ENCODE assay signal across 8 mouse cellular contexts in genomic region chr16:84802217-84802616, GRCm38 (mm10). TPM values are rescaled to one million over a fixed set of nuclear protein-coding genes. Genes with fewer than 3 reads are reported as not detected.
A peak's percentile ranks its signal among the peaks of the same experiment; 100 is the strongest.
DNase-seq lines count a peak whose midpoint lies in the region; ATAC-seq and TF ChIP-seq lines count a peak whose summit lies in the region.

No protein-coding gene starts in this region.

- no peak overlapping the region for H3K4me3 ChIP-seq in MEL (ENCODE audit: control insufficient read depth in 1 of 2, insufficient read depth in 1 of 2, low read depth in 2 of 2, low read length in 2 of 2)
- no peak overlapping the region for H3K4me3 ChIP-seq in stomach, embryonic 16.5 days (replicated peaks; ENCODE audit: low read length)

- peak; percentile 15 to 22 for DNase-seq in cerebellum, postnatal 10 days
- DNase-seq in cerebellum, adult 11-12 months = no peak
- peak; percentile 87 for DNase-seq in MEL (ENCODE audit: low read depth, low spot score)
- DNase-seq in heart, adult 8-10 months (ENCODE audit: low spot score) = peak; percentile 85
- DNase-seq in kidney, postnatal 14 days = peak; percentile 80
- no peak for DNase-seq in frontal cortex, postnatal 36 days (ENCODE audit: low spot score in 2 of 2)
- no peak for DNase-seq in natural killer cell, adult 2 months (ENCODE audit: low spot score in 2 of 2)

- WGBS in stomach, embryonic 16.5 days = 42% methylated on average over 6 of the region's 6 CpGs

- H3K36me3 ChIP-seq in MEL (ENCODE audit: control insufficient read depth in 1 of 2, insufficient read depth in 2 of 2, low read length in 2 of 2) = peaks cover 0 to 10% of the 10 kb centered on the region in 2 experiments; a peak in 2 of 4 replicates
- H3K36me3 ChIP-seq in stomach, embryonic 16.5 days (ENCODE audit: control insufficient read depth, insufficient read depth, low read length) = no peaks in the 10 kb centered on the region

- no peak for TF ChIP-seq POLR2A in MEL (IDR thresholded peaks at IDR 0.05; ENCODE audit: control insufficient read depth in 1 of 2, insufficient read depth in 1 of 2, low read depth in 1 of 2, low read length in 2 of 2, poor library complexity in 1 of 2)

- no peak overlapping the region for H3K9ac ChIP-seq in MEL (ENCODE audit: control insufficient read depth, low read depth, low read length, poor library complexity, severe bottlenecking)
- H3K9ac ChIP-seq in stomach, embryonic 16.5 days (ENCODE audit: low read length) = no peak overlapping the region

- peak; percentile 62; the same call in 1 of the 2 replicates for ATAC-seq in stomach, embryonic 16.5 days (ENCODE audit: insufficient read depth, low FRiP score)

- no peaks in the 10 kb centered on the region for H3K27me3 ChIP-seq in MEL (ENCODE audit: control insufficient read depth in 1 of 2, insufficient read depth in 2 of 2, low read length in 2 of 2)
- no peaks in the 10 kb centered on the region for H3K27me3 ChIP-seq in stomach, embryonic 16.5 days (ENCODE audit: control insufficient read depth, insufficient read depth, low read length)

- no peak overlapping the region; the same call in 1 of the 2 replicates for H3K27ac ChIP-seq in MEL (ENCODE audit: control insufficient read depth, low read depth, low read length)
- no peak overlapping the region for H3K27ac ChIP-seq in stomach, embryonic 16.5 days (ENCODE audit: low read length)

- no peak for TF ChIP-seq RAD21 in MEL (IDR thresholded peaks at IDR 0.05; ENCODE audit: low read depth, low read length)

- H3K9me3 ChIP-seq in MEL (replicated peaks; ENCODE audit: insufficient read depth, low read length) = no peaks in the 10 kb centered on the region
- no peaks in the 10 kb centered on the region for H3K9me3 ChIP-seq in stomach, embryonic 16.5 days (replicated peaks; ENCODE audit: control insufficient read depth, low read length)

- peaks cover 0 to 9% of the 10 kb centered on the region in 2 experiments; a peak in 2 of 4 replicates for H3K4me1 ChIP-seq in MEL (ENCODE audit: control insufficient read depth in 1 of 2, insufficient read depth in 2 of 2, low read length in 2 of 2)
- H3K4me1 ChIP-seq in stomach, embryonic 16.5 days (ENCODE audit: control insufficient read depth, insufficient read depth, low read length) = no peaks in the 10 kb centered on the region

- TF ChIP-seq CTCF in MEL (IDR thresholded peaks at IDR 0.05 in 2 of 3, conservative IDR thresholded peaks at IDR 0.05 in 1 of 3; ENCODE audit: control insufficient read depth in 1 of 3, insufficient read depth in 1 of 3, low read depth in 2 of 3, low read length in 3 of 3, poor library complexity in 1 of 3, severe bottlenecking in 1 of 3) = no peak

- H3K4me2 ChIP-seq in stomach, embryonic 16.5 days (ENCODE audit: low read depth, low read length) = no peak overlapping the region

- peak; percentile 20 to 39; a peak in 2 of 4 replicates for TF ChIP-seq EP300 in MEL (IDR thresholded peaks at IDR 0.05; ENCODE audit: low read depth in 1 of 2, low read length in 2 of 2)

- H3K79me2 ChIP-seq in MEL (ENCODE audit: control insufficient read depth, insufficient read depth, low read length, poor library complexity) = no peaks in the 10 kb centered on the region

TF ChIP-seq in MEL, 35 proteins besides CTCF, POLR2A, EP300 and RAD21:
- TF ChIP-seq TCF12 (IDR thresholded peaks at IDR 0.05; ENCODE audit: low read depth, low read length) (no peak), USF1 (IDR thresholded peaks at IDR 0.05; ENCODE audit: low read depth, low read length) (no peak), MEF2A (IDR thresholded peaks at IDR 0.05; ENCODE audit: extremely low read depth, insufficient replicate concordance, low read depth, low read length, poor library complexity, severe bottlenecking) (no peak), GATA1 (IDR thresholded peaks at IDR 0.05; ENCODE audit: low read depth, low read length) (no peak), MXI1 (IDR thresholded peaks at IDR 0.05; ENCODE audit: low read depth, low read length) (no peak), CHD1 (IDR thresholded peaks at IDR 0.05; ENCODE audit: low read depth, low read length) (no peak), ETS1 (IDR thresholded peaks at IDR 0.05; ENCODE audit: low read depth, low read length) (no peak), E2F4 (IDR thresholded peaks at IDR 0.05; ENCODE audit: borderline replicate concordance, low read depth, low read length) (no peak), KAT2A (conservative IDR thresholded peaks at IDR 0.05; ENCODE audit: low read depth, low read length) (no peak), POLR2AphosphoS5 (IDR thresholded peaks at IDR 0.05; ENCODE audit: borderline replicate concordance, low read depth, low read length) (no peak), NRF1 (IDR thresholded peaks at IDR 0.05; ENCODE audit: insufficient read depth, low read depth, low read length, poor library complexity, severe bottlenecking) (no peak), JUND (IDR thresholded peaks at IDR 0.05; ENCODE audit: low read depth, low read length) (no peak), MYC (IDR thresholded peaks at IDR 0.05; ENCODE audit: low read depth, low read length) (no peak), SMC3 (IDR thresholded peaks at IDR 0.05; ENCODE audit: low read depth, low read length) (no peak), MAX (IDR thresholded peaks at IDR 0.05; ENCODE audit: low read length) (no peak), ZKSCAN1 (IDR thresholded peaks at IDR 0.05; ENCODE audit: low read depth, low read length) (no peak), MAFK (IDR thresholded peaks at IDR 0.05; ENCODE audit: borderline replicate concordance, low read depth, low read length) (no peak), TAL1 (IDR thresholded peaks at IDR 0.05; ENCODE audit: low read length) (no peak)
TF ChIP-seq in MEL: peak in this region for 0.

RNA-seq across cellular contexts. Expression of gene Jam2, which starts 28.3 kb away (rescaled TPM):
- 0.03 and 0.04 TPM in 2 replicates for total RNA-seq in MEL (2012; rRNA removed)
- polyA plus RNA-seq in MEL (2012; ENCODE audit: insufficient read depth in 1 of 2, insufficient read length in 2 of 2, low read depth in 1 of 2, low replicate concordance in 2 of 2, missing spikeins in 1 of 2) = under 1 TPM in 1 of 2 experiments, not detected in 1; 0.01 TPM
- total RNA-seq in heart, adult 8-10 months (2022) = 10 to 100 TPM; 89.2 to 94.1 (median 91.6) TPM
- 6.2 and 6.7 TPM in 2 replicates for polyA plus RNA-seq in stomach, embryonic 16.5 days (2015; fragmentation: Nextera tagmentation; extraction: Ambion mirVana)

RNA-seq across cellular contexts. Expression of gene Gabpa, which starts 32.5 kb away (rescaled TPM):
- 29.2 and 34.7 TPM in 2 replicates for total RNA-seq in MEL (2012; rRNA removed)
- 10 to 100 TPM in 1 of 2 experiments, not detected in 1; 28.7 TPM for polyA plus RNA-seq in MEL (2012; ENCODE audit: insufficient read depth in 1 of 2, insufficient read length in 2 of 2, low read depth in 1 of 2, low replicate concordance in 2 of 2, missing spikeins in 1 of 2)
- total RNA-seq in heart, adult 8-10 months (2022) = 10 to 100 TPM; 39.4 to 42.6 (median 41.0) TPM
- 31.3 and 32.0 TPM in 2 replicates for polyA plus RNA-seq in stomach, embryonic 16.5 days (2015; fragmentation: Nextera tagmentation; extraction: Ambion mirVana)

RNA-seq across cellular contexts. Expression of gene Atp5j, which starts 33.2 kb away (rescaled TPM):
- total RNA-seq in MEL (2012; rRNA removed) = 178 and 191 TPM in 2 replicates
- polyA plus RNA-seq in MEL (2012; ENCODE audit: insufficient read depth in 1 of 2, insufficient read length in 2 of 2, low read depth in 1 of 2, low replicate concordance in 2 of 2, missing spikeins in 1 of 2) = 100 to 1,000 TPM in 1 of 2 experiments, not detected in 1; 240 TPM
- total RNA-seq in heart, adult 8-10 months (2022) = 1,000 to 10,000 TPM; 1,420 to 1,989 (median 1,699) TPM
- polyA plus RNA-seq in stomach, embryonic 16.5 days (2015; fragmentation: Nextera tagmentation; extraction: Ambion mirVana) = 846 and 927 TPM in 2 replicates

Comparison
In these comparisons a context has a peak if more than half of its experiments do, and no peak if none do; other contexts are left out.
1. DNase-seq: peak in cerebellum, postnatal 10 days (2 of 2), MEL (single experiment), heart, adult 8-10 months (single experiment) and kidney, postnatal 14 days (single experiment); none in cerebellum, adult 11-12 months (single experiment), frontal cortex, postnatal 36 days (0 of 2) and natural killer cell, adult 2 months (0 of 2).
2. RNA of gene Jam2, which starts 28.3 kb away (total RNA-seq): 89.2 to 94.1 TPM in heart, adult 8-10 months; 0.03 to 0.04 TPM in MEL; every median in the first group is over 10 times any median in the second.